Comparison of ENCODE assay signal across 22 mouse cellular contexts in the genomic region with DNA sequence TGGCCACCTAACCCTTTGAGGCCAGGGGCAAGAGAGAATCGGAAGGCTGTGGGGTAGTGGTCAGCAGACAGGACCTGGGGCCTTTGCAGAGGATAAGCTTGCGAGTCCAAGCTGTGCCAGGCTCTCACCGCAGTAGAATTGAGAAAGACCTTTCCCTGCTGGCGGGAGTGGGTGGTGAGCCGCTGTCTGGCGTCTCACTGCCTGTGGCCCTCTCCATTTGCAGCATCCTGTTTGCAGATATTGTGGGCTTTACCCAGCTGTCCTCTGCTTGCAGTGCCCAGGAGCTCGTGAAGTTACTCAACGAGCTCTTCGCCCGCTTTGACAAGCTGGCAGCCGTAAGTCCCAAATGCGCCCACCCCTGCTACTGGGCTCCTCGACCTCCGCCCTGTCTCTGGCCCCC. TPM values are rescaled to one million over a fixed set of nuclear protein-coding genes. Genes with fewer than 3 reads are reported as not detected.
DNase-seq lines count a peak whose midpoint lies in the region; ATAC-seq lines count a peak whose summit lies in the region.
"Had no signal": no experiment of that assay in that cellular context is flagged by ENCODE, and none has a peak within 500 bp of the region (broad histone marks: within the 10 kb centered on the region; RNA-seq: fewer than 3 reads in every experiment).

No protein-coding gene starts in this region.

- H3K27ac ChIP-seq in lung, embryonic 15.5 days: no peak overlapping the region
- H3K27ac ChIP-seq in embryonic facial prominence, embryonic 10.5 days (replicated peaks): 0 out of 2 replicates have a peak overlapping the region, but pooled peaks have one; percentile 35
- H3K27ac ChIP-seq: embryonic facial prominence, embryonic 15.5 days; forebrain, embryonic 10.5 days; hindbrain, embryonic 14.5 days; kidney, embryonic 15.5 days; liver, embryonic 15.5 days; neural tube, embryonic 13.5 days had no signal

- H3K9me3 ChIP-seq in lung, embryonic 15.5 days: no peaks in the 10 kb centered on the region
- H3K9me3 ChIP-seq in embryonic facial prominence, embryonic 10.5 days: no peaks in the 10 kb centered on the region
- H3K9me3 ChIP-seq: embryonic facial prominence, embryonic 15.5 days; forebrain, embryonic 10.5 days; heart, embryonic 12.5 days; kidney, embryonic 15.5 days; liver, embryonic 15.5 days; neural tube, embryonic 13.5 days had no signal

- peak; percentile 8; the same call in 1 of the 2 replicates for ATAC-seq in lung, embryonic 15.5 days (ENCODE audit: borderline replicate concordance, extremely low read depth, low FRiP score, low TSS enrichment)
- ATAC-seq: activated CD4-positive, CD25-positive, alpha-beta regulatory T cell, adult 4 months; intestine, embryonic 16.5 days had no signal

- no peaks in the 10 kb centered on the region for H3K27me3 ChIP-seq in lung, embryonic 15.5 days
- H3K27me3 ChIP-seq in embryonic facial prominence, embryonic 10.5 days (replicated peaks; ENCODE audit: low read depth, poor library complexity, severe bottlenecking): no peaks in the 10 kb centered on the region
- H3K27me3 ChIP-seq: CH12.LX; embryonic facial prominence, embryonic 15.5 days; heart, embryonic 12.5 days; kidney, embryonic 15.5 days; liver, embryonic 15.5 days; neural tube, embryonic 13.5 days had no signal

- 0 out of 2 replicates have a peak, but pooled peaks cover 7% of the 10 kb centered on the region for H3K36me3 ChIP-seq in lung, embryonic 15.5 days
- peaks cover 24% of the 10 kb centered on the region for H3K36me3 ChIP-seq in embryonic facial prominence, embryonic 10.5 days (replicated peaks)
- H3K36me3 ChIP-seq: liver, embryonic 15.5 days had no signal

- 91% methylated on average over 14 of the region's 14 CpGs for WGBS in lung, embryonic 15.5 days
- WGBS in embryonic facial prominence, embryonic 10.5 days: 93% methylated on average over 14 of the region's 14 CpGs

- H3K4me2 ChIP-seq in lung, embryonic 15.5 days: no peak overlapping the region
- H3K4me2 ChIP-seq: embryonic facial prominence, embryonic 15.5 days; heart, embryonic 12.5 days; hindbrain, embryonic 14.5 days; kidney, embryonic 15.5 days; liver, embryonic 15.5 days; midbrain, embryonic 11.5 days; neural tube, embryonic 13.5 days had no signal

- H3K4me1 ChIP-seq in lung, embryonic 15.5 days: peaks cover 26% of the 10 kb centered on the region
- peaks cover 30% of the 10 kb centered on the region for H3K4me1 ChIP-seq in embryonic facial prominence, embryonic 10.5 days
- H3K4me1 ChIP-seq: liver, embryonic 15.5 days had no signal

- no peak overlapping the region for H3K4me3 ChIP-seq in lung, embryonic 15.5 days
- no peak overlapping the region for H3K4me3 ChIP-seq in embryonic facial prominence, embryonic 10.5 days
- H3K4me3 ChIP-seq: embryonic facial prominence, embryonic 15.5 days; forebrain, embryonic 10.5 days; heart, embryonic 12.5 days; kidney, embryonic 15.5 days; liver, embryonic 15.5 days; neural tube, embryonic 13.5 days had no signal

- no peak overlapping the region for H3K9ac ChIP-seq in lung, embryonic 15.5 days
- H3K9ac ChIP-seq: embryonic facial prominence, embryonic 15.5 days; heart, embryonic 12.5 days; hindbrain, embryonic 14.5 days; kidney, embryonic 15.5 days; liver, embryonic 15.5 days; neural tube, embryonic 13.5 days had no signal

- DNase-seq in frontal cortex, postnatal 36 days (ENCODE audit: low spot score in 2 of 2): peak; percentile 46 to 64
- DNase-seq in frontal cortex, postnatal 25 days (ENCODE audit: low spot score in 2 of 2): no peak
- DNase-seq in lung, adult 18-20 months: no peak
- no peak for DNase-seq in embryonic facial prominence, embryonic 10.5 days (ENCODE audit: low spot score)
- DNase-seq in right cerebral cortex, postnatal 36 days (ENCODE audit: low spot score in 2 of 2): peak; percentile 48 to 49
- no peak for DNase-seq in embryo, embryonic 10 days (ENCODE audit: low spot score)
- no peak for DNase-seq in gastrocnemius, postnatal 25 days
- DNase-seq: adrenal gland, postnatal 25 days; cerebellum, adult 8-10 months; spleen, adult 18-20 months had no signal

RNA-seq across cellular contexts. Expression of a gene that starts 39.2 kb away (rescaled TPM):
- 6.1 and 6.2 TPM in 2 replicates for polyA plus RNA-seq in lung, embryonic 15.5 days (2015; fragmentation: Nextera tagmentation; extraction: Ambion mirVana)
- 5.9 and 6.0 TPM in 2 replicates for polyA plus RNA-seq in embryonic facial prominence, embryonic 10.5 days (2016; fragmentation: Nextera tagmentation; extraction: Ambion mirVana)
- total RNA-seq in gastrocnemius, postnatal 25 days (2021): 1 to 10 TPM; 4.0 to 4.5 TPM

RNA-seq across cellular contexts. Expression of a gene that starts 39.5 kb away (rescaled TPM):
- 16.3 and 17.0 TPM in 2 replicates for polyA plus RNA-seq in lung, embryonic 15.5 days (2015; fragmentation: Nextera tagmentation; extraction: Ambion mirVana)
- 22.8 and 23.5 TPM in 2 replicates for polyA plus RNA-seq in embryonic facial prominence, embryonic 10.5 days (2016; fragmentation: Nextera tagmentation; extraction: Ambion mirVana)
- total RNA-seq in gastrocnemius, postnatal 25 days (2021): 1 to 10 TPM; 1.5 to 1.8 TPM

Comparison
In these comparisons a context has a peak if more than half of its experiments do, and no peak if none do; other contexts are left out.
1. DNase-seq: peak in frontal cortex, postnatal 36 days (2 of 2) and right cerebral cortex, postnatal 36 days (2 of 2); none in frontal cortex, postnatal 25 days (0 of 2), lung, adult 18-20 months (0 of 2), embryonic facial prominence, embryonic 10.5 days (single experiment), embryo, embryonic 10 days (single experiment) and gastrocnemius, postnatal 25 days (single experiment).